Mouse (Mus musculus) kidney, adult 2 months (tissue): ENCODE data around the gene Stambp.

Experiments
- CTCF ChIP-seq: fragments of 200-500 bp; conservative IDR thresholded peaks from 2 replicates; pipeline ENCODE4 v1.5.1; 2011; ENCODE audit warnings: low read depth, mild to moderate bottlenecking, control low read depth, low read length, moderate library complexity, mixed read lengths; ENCODE audit not compliant: insufficient read depth, insufficient read length
- POLR2A ChIP-seq: fragments of 200-500 bp; IDR thresholded peaks from one replicate; pipeline ENCODE4 v1.6.1; 2011; ENCODE audit warnings: low read depth, low read length, control low read depth

DNA sequence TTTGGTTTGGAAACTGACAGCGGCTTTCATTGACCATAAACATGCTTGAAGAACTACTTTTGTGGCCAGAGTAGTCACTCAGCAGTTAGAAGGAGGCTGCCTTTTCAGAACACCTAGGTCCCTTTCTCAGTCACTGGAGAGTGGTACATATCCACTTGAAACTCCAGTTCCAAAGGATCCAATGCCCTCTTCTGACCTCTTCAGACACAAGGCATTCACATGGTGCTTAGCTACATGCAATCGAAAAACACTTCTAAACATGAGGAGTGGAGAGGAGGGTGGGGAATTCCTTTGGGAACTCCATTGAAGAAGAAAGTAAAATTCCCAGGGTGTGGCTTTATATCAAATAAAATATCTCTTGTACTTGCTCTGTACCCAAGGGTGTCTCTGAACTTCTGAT is 22.5 kb upstream of the Stambp start:
- TF ChIP-seq CTCF (no peak), POLR2A (no peak)
